ENCODE assay signal across 9 mouse cellular contexts in the genomic region with DNA sequence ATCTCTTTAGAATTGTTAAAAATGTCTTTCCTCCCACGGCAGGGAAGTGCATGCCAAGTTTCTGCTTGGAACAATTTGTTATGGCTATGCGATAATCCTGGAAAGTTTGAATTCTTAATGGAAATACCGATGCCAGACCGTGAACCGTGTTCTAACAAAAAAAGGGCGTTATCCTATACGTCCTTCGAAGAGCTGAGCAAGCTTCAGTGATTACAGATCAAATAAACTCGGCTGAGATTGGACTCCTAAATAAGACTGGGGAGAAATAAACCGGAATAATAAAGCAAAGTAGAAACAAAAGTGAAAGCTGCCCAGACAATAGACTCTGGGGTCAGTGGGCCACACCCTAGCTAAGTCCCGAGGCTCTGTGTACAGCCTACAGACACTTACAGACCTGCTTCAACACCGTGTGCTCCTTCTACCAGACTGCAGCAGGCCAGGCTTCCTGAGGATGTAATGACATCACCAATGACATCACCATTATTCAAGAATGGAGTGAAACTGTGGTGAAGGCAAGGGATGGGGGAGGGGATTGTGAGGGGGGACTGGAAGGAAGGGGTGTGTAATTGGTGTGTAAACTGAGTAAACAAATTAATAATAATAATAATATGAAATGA. TPM values are rescaled to one million over a fixed set of nuclear protein-coding genes. Genes with fewer than 3 reads are reported as not detected.
A peak's percentile ranks its signal among the peaks of the same experiment; 100 is the strongest.
DNase-seq lines count a peak whose midpoint lies in the region; ATAC-seq lines count a peak whose summit lies in the region.
"Had no signal": no experiment of that assay in that cellular context is flagged by ENCODE, and none has a peak within 500 bp of the region (broad histone marks: within the 10 kb centered on the region; RNA-seq: fewer than 3 reads in every experiment).

No protein-coding gene starts in this region.

- no peak overlapping the region for H3K27ac ChIP-seq in kidney, embryonic 15.5 days

- DNase-seq in kidney, postnatal 10 days, result peak; percentile 36
- peak; percentile 68 for DNase-seq in ZHBTc4 (ENCODE audit: low read depth, low spot score)
- peak; percentile 20 to 34 for DNase-seq in heart, postnatal 10 days
- no peak for DNase-seq in frontal cortex, postnatal 10 days (ENCODE audit: low spot score in 2 of 2)
- DNase-seq in left cerebral cortex, adult 18-20 months (ENCODE audit: low spot score in 2 of 2), result no peak
- DNase-seq: liver; right cerebral cortex, postnatal 25 days had no signal

- H3K27me3 ChIP-seq in kidney, embryonic 15.5 days, result no peaks in the 10 kb centered on the region

- intact Hi-C loops in heart, postnatal 10 days (cut with DNase I), result loop anchor here (10.0 kb wide), 1 partner anchor 436 kb away; no protein-coding TSS in a partner anchor

- 56% methylated on average over 12 of the region's 12 CpGs for WGBS in kidney, embryonic 15.5 days

- no peak for ATAC-seq in kidney, embryonic 15.5 days (replicated peaks; ENCODE audit: low FRiP score)
- ATAC-seq in monocyte, adult 5-6 weeks (replicated peaks; ENCODE audit: insufficient number of reproducible peaks, low FRiP score, low TSS enrichment, poor library complexity, severe bottlenecking), result 0 out of 2 replicates have a peak, but pooled peaks have one; percentile 31

- no peaks in the 10 kb centered on the region for H3K36me3 ChIP-seq in kidney, embryonic 15.5 days

- H3K9ac ChIP-seq in kidney, embryonic 15.5 days, result no peak overlapping the region

- no peak overlapping the region for H3K4me3 ChIP-seq in kidney, embryonic 15.5 days (replicated peaks)

- peaks cover 12% of the 10 kb centered on the region for H3K4me1 ChIP-seq in kidney, embryonic 15.5 days

- H3K9me3 ChIP-seq in kidney, embryonic 15.5 days (replicated peaks), result no peaks in the 10 kb centered on the region

- H3K4me2 ChIP-seq in kidney, embryonic 15.5 days, result no peak overlapping the region

RNA-seq across cellular contexts. Expression of a gene that starts 6.2 kb away (rescaled TPM):
- 6.3 and 7.0 TPM in 2 replicates for polyA plus RNA-seq in kidney, embryonic 15.5 days (2015; fragmentation: Nextera tagmentation; extraction: Ambion mirVana)
- 10 to 100 TPM; 40.6 to 49.1 TPM for total RNA-seq in heart, postnatal 10 days (2021)
- 8.2 to 29.2 TPM (median 18.5 TPM) in 3 replicates for total RNA-seq in monocyte, adult 5-6 weeks (2017)
- 100 to 1,000 TPM; 167 to 176 TPM for total RNA-seq in left cerebral cortex, adult 18-20 months (2021)

Comparison
In these comparisons a context has a peak if more than half of its experiments do, and no peak if none do; other contexts are left out.
1. DNase-seq: peak in kidney, postnatal 10 days (single experiment), ZHBTc4 (single experiment) and heart, postnatal 10 days (2 of 2); none in frontal cortex, postnatal 10 days (0 of 2) and left cerebral cortex, adult 18-20 months (0 of 2).